Mouse (Mus musculus) C2C12 (cell line): Measurements from ENCODE around the gene Rps6kb2.

Experiments used
- CEBPB ChIP-seq: IDR thresholded peaks from one replicate; pipeline ENCODE4 v1.6.1; 2011; ENCODE audit warnings: low read depth, mild to moderate bottlenecking, control low read depth, moderate library complexity
- CTCF ChIP-seq: IDR thresholded peaks from one replicate; pipeline ENCODE4 v1.5.1; 2011; ENCODE audit not compliant: control insufficient read depth, insufficient read depth, insufficient read length
- FOSL1 ChIP-seq: IDR thresholded peaks from one replicate; pipeline ENCODE4 v1.8.0; 2011; ENCODE audit warnings: mild to moderate bottlenecking, low read length; ENCODE audit not compliant: poor library complexity, insufficient read depth, severe bottlenecking
- MAX ChIP-seq: IDR thresholded peaks from one replicate; pipeline ENCODE4 v1.6.1; 2011; ENCODE audit warnings: mild to moderate bottlenecking, control low read depth
- MYOD1 ChIP-seq: IDR thresholded peaks from one replicate; pipeline ENCODE4 v1.6.1; 2011; ENCODE audit warnings: low read depth; ENCODE audit not compliant: control insufficient read depth, insufficient read length
- MYOG ChIP-seq: IDR thresholded peaks from one replicate; pipeline ENCODE4 v1.6.1; 2011; ENCODE audit not compliant: control insufficient read depth, insufficient read length; ENCODE audit errors: extremely low read depth
- USF1 ChIP-seq: IDR thresholded peaks from one replicate; pipeline ENCODE4 v1.6.1; 2011; ENCODE audit warnings: low read depth, mild to moderate bottlenecking, control low read depth, moderate library complexity

DNA sequence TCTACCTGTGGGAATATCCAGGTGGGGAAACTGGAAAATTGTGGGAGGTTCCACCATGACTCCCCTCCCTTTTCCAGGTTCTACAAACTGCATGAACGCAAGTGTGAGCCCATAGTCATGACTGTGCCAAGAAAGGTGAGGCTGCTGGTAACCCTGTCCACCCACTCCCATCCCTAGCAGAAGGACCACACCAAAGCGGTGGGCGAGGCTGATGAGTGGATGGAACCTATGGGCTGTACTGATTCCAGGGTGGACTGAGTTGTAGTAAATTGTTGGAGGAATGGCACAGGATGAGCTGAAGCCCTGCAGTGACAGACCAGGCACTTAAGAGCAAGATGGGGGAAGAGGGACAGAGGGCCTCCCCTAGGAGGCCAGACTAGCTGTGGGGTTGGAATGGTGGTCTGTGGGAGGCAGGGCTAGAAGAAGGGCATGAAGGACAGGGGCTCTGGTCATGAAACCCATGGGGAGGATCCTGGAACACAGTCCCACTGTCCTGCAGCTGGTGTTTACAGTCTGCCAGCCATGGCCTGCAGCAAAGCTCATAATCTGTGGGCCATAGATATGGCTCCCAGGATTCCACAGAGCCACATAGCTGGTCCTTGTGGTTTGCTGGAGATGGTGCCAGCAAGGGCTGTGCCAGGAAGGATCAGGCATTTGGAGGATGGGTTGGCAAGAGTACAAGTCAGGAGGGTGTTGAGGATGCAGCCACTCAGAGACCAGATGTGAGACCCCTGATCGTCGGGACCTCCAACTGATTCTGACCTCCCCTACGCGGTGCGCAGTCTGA lies 10.5 kb downstream of the Rps6kb2 start:
- TF ChIP-seq CTCF: no peak
- TF ChIP-seq USF1: no peak
- TF ChIP-seq MYOG: no peak
- no peak for TF ChIP-seq MYOD1
- no peak for TF ChIP-seq CEBPB
- no peak for TF ChIP-seq MAX
- no peak for TF ChIP-seq FOSL1
